Mouse (Mus musculus): ENCODE measurements around the gene Cdh3. TPM values are rescaled to one million over a fixed set of nuclear protein-coding genes. Genes with fewer than 3 reads are reported as not detected.

Gene Cdh3
- polyA plus RNA-seq, 1 experiment from 2014 or later = 8.1 TPM

DNA sequence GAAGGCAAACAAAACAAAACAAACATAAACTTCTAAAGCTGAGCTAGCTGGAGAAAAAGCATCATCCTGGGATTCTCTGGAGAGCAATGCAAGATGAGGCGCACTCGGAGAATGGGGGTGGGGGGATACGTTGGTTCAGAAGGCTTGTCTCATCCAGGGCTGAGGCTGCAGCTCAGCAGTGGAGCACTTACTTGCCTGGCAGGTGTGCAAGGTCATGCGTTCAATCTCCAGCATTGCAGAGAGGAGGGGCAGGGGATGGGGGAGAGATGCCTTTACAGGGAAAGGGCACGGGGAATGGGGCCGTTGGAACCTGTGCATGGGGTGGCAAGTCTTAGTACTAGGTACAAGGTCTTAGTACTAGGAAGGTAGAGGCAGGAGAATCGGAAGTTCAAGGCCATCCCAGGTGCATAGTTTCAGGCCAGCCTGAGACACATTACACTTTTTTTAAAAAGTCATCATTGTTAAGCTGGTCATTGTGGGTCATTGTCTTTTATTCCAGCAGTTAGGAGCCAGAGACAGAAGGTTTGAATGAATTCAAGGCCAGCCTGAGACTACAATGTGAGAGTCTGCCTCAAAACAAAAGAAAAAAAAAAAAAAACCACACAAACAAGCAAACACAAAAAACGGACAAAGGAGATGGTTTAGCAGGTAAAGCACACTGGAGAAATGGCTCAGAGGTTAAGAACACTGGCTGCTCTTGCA is 1.5 kb upstream of the Cdh3 start:
- TF ChIP-seq CTCF (IDR thresholded peaks at IDR 0.05; ENCODE audit: low read depth) = no peak
- TF ChIP-seq EP300 (optimal IDR thresholded peaks at IDR 0.05) = no peak
- no peak overlapping the region for H3K4me3 ChIP-seq (ENCODE audit: low read depth, low read length)
- H3K4me2 ChIP-seq (replicated peaks; ENCODE audit: low read depth) = no peak overlapping the region
- no peaks in the 10 kb centered on the region for H3K36me3 ChIP-seq (ENCODE audit: control insufficient read depth, insufficient read depth, low read length)
- H3K9ac ChIP-seq (ENCODE audit: low read length) = no peak overlapping the region
- no peaks in the 10 kb centered on the region for H3K27me3 ChIP-seq (ENCODE audit: control insufficient read depth, insufficient read depth, low read length)
- ATAC-seq (ENCODE audit: low FRiP score, low TSS enrichment) (no peak), DNase-seq (ENCODE audit: low spot score) (no peak)
- H3K9me3 ChIP-seq (ENCODE audit: control insufficient read depth, low read length) = no peaks in the 10 kb centered on the region
- H3K4me1 ChIP-seq (replicated peaks; ENCODE audit: control insufficient read depth, insufficient read depth) = peaks cover 7% of the 10 kb centered on the region; the same call in 1 of the 2 replicates
- no peak overlapping the region for H3K27ac ChIP-seq (replicated peaks)
- 72% methylated on average over 8 of the region's 8 CpGs for WGBS

DNA sequence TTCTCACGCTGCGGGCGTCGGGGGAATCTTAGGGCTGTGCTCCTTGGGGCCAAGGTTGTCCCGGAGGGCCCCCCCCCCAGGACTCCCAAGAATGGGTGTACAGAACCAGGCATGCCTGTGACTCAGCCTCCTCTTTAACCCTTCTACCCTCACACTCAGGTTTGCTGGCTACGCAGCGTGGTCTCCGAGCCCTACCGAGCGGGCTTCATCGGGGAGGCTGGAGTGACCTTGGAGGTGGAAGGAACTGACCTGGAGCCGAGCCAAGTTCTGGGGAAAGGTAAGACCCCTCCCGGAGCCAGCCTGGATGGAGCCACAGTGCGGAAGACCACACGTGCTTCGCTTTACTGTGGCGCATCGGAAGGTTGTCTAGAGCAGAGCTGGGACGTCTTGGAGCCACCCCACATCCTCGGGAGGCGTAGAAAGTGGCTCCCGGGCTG is 392 bp downstream of the Cdh3 start:
- Histone ChIP-seq H3K9me3 (ENCODE audit: control insufficient read depth, low read length) (no peaks in the 10 kb centered on the region), H3K4me1 (replicated peaks; ENCODE audit: control insufficient read depth, insufficient read depth) (peaks cover 7% of the 10 kb centered on the region; the same call in 1 of the 2 replicates), H3K27me3 (ENCODE audit: control insufficient read depth, insufficient read depth, low read length) (no peaks in the 10 kb centered on the region), H3K36me3 (ENCODE audit: control insufficient read depth, insufficient read depth, low read length) (no peaks in the 10 kb centered on the region), H3K4me2 (replicated peaks; ENCODE audit: low read depth) (peak overlapping the region; percentile 58), H3K4me3 (ENCODE audit: low read depth, low read length) (peak overlapping the region; percentile 56), H3K27ac (replicated peaks) (peak overlapping the region; percentile 85), H3K9ac (ENCODE audit: low read length) (peak overlapping the region; percentile 68)
- ATAC-seq (ENCODE audit: low FRiP score, low TSS enrichment) (peak; percentile 56), DNase-seq (ENCODE audit: low spot score) (peak; percentile 30)
- under 1% methylated on average over 22 of the region's 22 CpGs for WGBS
- TF ChIP-seq EP300 (optimal IDR thresholded peaks at IDR 0.05) (no peak), CTCF (IDR thresholded peaks at IDR 0.05; ENCODE audit: low read depth) (no peak)

DNA sequence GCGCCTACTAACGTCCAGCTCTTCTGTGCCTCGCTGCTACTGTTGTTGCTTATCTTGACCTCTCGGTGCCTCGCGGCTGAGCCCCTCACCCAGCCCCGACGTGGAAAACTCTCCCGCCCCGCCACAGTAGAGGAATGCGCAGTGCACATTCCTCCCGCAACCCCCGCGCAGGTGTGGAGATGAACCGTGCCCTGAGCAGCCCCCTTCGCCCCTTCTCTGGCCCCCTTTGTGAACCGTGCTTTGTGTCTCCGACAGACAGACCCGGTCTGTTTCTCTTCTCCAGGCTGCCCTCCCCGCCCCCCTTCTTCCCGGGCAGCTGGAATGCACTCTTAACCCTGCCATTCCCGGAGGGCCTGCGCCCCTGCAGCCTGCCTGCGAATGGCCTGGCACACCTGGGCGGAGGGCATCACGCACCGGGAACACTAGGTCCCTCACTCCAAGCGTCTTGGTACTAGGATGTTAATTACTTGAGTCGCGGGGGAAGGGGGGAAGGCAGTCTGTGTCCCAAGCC is 895 bp downstream of the Cdh3 start:
- Histone ChIP-seq H3K4me1 (replicated peaks; ENCODE audit: control insufficient read depth, insufficient read depth) (peaks cover 7% of the 10 kb centered on the region), H3K27me3 (ENCODE audit: control insufficient read depth, insufficient read depth, low read length) (no peaks in the 10 kb centered on the region), H3K36me3 (ENCODE audit: control insufficient read depth, insufficient read depth, low read length) (no peaks in the 10 kb centered on the region), H3K9ac (ENCODE audit: low read length) (peak overlapping the region; percentile 68), H3K4me3 (ENCODE audit: low read depth, low read length) (peak overlapping the region; percentile 56), H3K4me2 (replicated peaks; ENCODE audit: low read depth) (peak overlapping the region; percentile 58), H3K27ac (replicated peaks) (peak overlapping the region; percentile 85), H3K9me3 (ENCODE audit: control insufficient read depth, low read length) (no peaks in the 10 kb centered on the region)
- peak; percentile 43 for ATAC-seq (ENCODE audit: low FRiP score, low TSS enrichment)
- peak; percentile 33 for DNase-seq (ENCODE audit: low spot score)
- TF ChIP-seq EP300 (optimal IDR thresholded peaks at IDR 0.05) (no peak), CTCF (IDR thresholded peaks at IDR 0.05; ENCODE audit: low read depth) (no peak)
- WGBS = 3% methylated on average over 29 of the region's 30 CpGs

DNA sequence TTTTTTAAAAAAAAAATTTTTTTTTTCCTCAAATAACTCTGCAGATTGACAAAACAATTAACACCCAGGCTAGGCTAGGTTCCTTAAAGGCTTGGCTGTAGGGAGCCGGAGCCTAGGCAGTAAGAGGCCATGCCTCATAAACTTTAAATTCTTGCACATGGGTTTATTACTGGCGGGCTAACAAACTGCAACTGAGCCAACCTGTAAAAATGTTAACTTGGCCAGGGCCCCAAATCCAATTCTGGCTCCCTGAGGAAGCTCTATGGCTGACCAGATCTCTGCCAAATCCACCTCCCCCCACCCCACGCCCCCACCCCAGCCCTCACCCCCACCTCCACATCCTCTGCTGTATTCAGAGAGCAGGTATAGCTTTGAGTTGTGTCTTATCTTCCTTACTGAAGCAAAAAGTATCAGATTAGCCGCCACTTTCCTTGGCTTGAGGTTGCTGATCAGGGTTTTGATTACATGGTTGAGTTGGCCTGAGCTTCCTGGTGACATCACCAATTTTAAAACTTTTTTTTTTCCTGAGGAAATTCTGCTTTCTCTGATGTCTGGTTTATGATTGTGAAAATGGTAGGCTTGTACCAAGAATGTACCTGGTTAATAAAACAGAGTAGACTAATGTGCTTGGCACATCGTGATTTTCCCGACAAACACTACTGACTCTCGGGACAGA is 1.9 kb downstream of the Cdh3 start:
- H3K27ac ChIP-seq (replicated peaks) = no peak overlapping the region
- 40% methylated on average over 7 of the region's 7 CpGs for WGBS
- no peaks in the 10 kb centered on the region for H3K27me3 ChIP-seq (ENCODE audit: control insufficient read depth, insufficient read depth, low read length)
- peak overlapping the region; percentile 58 for H3K4me2 ChIP-seq (replicated peaks; ENCODE audit: low read depth)
- peak overlapping the region; percentile 56; the same call in 1 of the 2 replicates for H3K4me3 ChIP-seq (ENCODE audit: low read depth, low read length)
- no peaks in the 10 kb centered on the region for H3K9me3 ChIP-seq (ENCODE audit: control insufficient read depth, low read length)
- H3K36me3 ChIP-seq (ENCODE audit: control insufficient read depth, insufficient read depth, low read length) = no peaks in the 10 kb centered on the region
- peak overlapping the region; percentile 68; the same call in 1 of the 2 replicates for H3K9ac ChIP-seq (ENCODE audit: low read length)
- peaks cover 4% of the 10 kb centered on the region for H3K4me1 ChIP-seq (replicated peaks; ENCODE audit: control insufficient read depth, insufficient read depth)
- DNase-seq (ENCODE audit: low spot score) (no peak), ATAC-seq (ENCODE audit: low FRiP score, low TSS enrichment) (no peak)
- TF ChIP-seq CTCF (IDR thresholded peaks at IDR 0.05; ENCODE audit: low read depth) (no peak), EP300 (optimal IDR thresholded peaks at IDR 0.05) (no peak)

DNA sequence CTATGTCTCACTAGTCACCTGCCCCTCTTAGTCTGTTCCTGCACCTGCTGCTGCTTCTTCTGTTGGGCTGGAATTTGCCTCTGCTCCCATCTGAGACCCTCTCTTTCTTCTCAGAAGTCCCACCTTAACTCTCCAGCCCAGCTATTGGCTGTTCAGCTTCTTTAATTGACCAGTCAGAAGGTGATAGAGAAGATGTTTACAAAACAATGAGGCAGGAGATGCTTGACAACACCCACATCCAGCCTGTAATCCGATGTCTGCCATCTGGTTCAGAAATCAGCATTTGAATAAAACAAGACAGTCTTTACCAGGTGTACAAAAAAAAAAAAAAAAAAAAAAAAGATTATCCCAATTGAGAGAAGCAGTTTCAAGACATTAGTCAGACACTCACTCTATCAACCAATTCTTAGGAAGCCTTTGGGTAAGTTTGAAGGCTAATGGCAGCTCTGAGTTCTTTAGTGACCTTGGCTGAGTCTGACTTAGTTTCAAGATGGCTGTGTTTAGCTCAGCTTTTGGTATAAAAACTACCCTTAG is 5.3 kb downstream of the Cdh3 start:
- H3K27me3 ChIP-seq (ENCODE audit: control insufficient read depth, insufficient read depth, low read length) = no peaks in the 10 kb centered on the region
- H3K4me3 ChIP-seq (ENCODE audit: low read depth, low read length) = no peak overlapping the region
- no peak overlapping the region for H3K4me2 ChIP-seq (replicated peaks; ENCODE audit: low read depth)
- no peak overlapping the region for H3K27ac ChIP-seq (replicated peaks)
- DNase-seq (ENCODE audit: low spot score) = no peak
- H3K9me3 ChIP-seq (ENCODE audit: control insufficient read depth, low read length) = no peaks in the 10 kb centered on the region
- H3K36me3 ChIP-seq (ENCODE audit: control insufficient read depth, insufficient read depth, low read length) = no peaks in the 10 kb centered on the region
- TF ChIP-seq EP300 (optimal IDR thresholded peaks at IDR 0.05) = no peak
- TF ChIP-seq CTCF (IDR thresholded peaks at IDR 0.05; ENCODE audit: low read depth) = no peak
- ATAC-seq (ENCODE audit: low FRiP score, low TSS enrichment) = no peak
- no peak overlapping the region for H3K9ac ChIP-seq (ENCODE audit: low read length)
- WGBS = 48% methylated on average over 1 of the region's 1 CpGs
- H3K4me1 ChIP-seq (replicated peaks; ENCODE audit: control insufficient read depth, insufficient read depth) = no peaks in the 10 kb centered on the region; the same call in 1 of the 2 replicates
